Mouse (Mus musculus): ENCODE data around the gene Foxb1.

Gene Foxb1

DNA sequence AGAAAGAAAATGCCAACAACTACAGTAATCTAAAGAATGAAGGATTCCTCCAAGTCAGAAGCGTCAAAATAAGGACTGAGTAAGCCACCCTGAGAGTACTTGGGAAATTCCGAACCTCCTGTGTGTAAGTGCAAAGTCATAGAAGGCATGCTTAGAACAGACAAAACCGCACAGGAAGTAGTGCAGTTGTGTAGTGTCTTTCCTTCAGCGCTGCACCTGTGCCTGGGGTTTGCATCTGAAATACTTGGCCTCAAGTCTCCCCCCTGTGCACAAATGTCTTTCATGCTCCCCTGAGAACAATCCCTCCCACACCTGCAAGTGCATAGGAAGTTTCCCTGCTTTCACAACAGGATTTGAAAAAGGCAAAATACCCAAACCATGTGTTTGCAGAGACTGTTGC is 3.5 kb downstream of the Foxb1 start:
- peak; percentile 83 for DNase-seq (ENCODE audit: low read depth, low spot score)

DNA sequence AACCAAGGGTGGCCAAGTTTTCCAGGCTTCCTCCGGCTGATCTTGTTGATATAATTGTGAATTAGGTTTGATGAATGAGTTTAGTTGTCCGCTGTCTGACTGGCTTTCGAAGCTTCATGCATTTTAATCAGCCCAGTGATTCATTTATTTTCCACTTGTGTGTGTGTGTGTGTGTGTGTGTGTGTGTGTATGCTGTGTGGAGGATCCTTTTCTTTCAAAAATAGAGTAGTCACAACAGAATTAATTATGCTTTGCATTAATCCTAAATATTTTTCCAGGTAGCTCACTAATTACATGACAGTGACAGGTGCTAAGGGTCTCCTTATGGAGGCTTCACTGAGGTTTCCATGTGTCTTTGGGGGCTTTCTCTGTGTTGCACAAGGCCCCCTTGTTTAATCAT is 4.3 kb downstream of the Foxb1 start:
- DNase-seq (ENCODE audit: low read depth, low spot score) = no peak

DNA sequence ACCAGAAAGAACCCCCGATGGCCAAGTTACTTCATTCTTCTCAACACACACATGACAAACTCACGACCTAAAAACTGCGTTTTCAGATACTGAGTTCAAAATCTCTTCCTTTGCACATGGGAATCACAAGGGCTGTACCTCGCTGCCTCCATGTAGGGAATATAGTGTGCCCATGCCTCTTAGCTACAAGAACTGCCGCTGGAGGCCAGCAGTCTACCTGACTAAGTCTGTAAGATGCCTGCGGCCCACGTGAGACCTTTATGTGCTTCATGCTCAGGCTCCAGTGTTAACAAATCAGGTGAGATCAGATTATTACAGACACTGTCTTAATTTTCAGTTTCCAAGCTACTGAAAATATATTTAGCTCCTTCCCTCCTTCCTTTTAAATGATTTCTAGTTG is 4.7 kb downstream of the Foxb1 start:
- DNase-seq (ENCODE audit: low read depth, low spot score) = no peak

DNA sequence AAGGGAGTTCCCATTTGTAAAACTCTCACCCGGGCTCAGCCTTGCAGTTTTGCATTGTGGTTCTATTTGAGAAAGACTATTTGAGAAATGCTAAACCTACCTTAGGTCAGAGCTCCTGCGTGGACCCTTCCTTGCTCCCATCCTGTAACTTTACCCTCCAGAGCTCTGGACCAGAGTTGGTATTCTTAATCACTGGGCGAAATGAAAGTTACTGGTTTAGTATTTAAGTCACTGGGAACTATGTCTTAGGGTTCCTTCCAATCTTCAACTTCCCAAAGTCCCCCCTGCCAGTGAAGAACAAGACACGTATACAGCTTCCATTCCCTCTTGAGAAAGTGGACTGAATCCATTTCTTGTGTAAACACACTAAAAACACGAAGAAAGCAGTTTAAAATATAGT is 5.6 kb downstream of the Foxb1 start:
- DNase-seq (ENCODE audit: low read depth, low spot score) = no peak

DNA sequence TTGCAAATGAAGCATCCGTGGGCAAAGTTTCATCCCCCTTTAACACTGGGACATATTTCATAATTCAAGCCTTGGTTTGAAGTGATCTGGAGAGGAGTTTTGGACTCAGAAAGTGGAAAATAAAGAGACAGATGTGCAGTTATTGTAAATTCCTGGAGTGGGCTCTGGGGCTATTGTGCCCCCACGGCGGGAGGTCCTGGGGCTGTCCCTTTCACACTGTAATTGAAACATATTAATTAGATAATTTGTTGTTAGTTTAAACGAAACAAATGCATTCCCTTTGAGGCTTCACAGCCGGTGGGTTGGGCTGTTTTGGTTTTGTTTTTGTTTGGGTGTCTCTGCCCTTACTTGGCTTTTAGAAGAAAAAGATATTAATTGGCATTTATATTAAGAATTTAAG is 6.0 kb downstream of the Foxb1 start:
- DNase-seq (ENCODE audit: low read depth, low spot score) = no peak

DNA sequence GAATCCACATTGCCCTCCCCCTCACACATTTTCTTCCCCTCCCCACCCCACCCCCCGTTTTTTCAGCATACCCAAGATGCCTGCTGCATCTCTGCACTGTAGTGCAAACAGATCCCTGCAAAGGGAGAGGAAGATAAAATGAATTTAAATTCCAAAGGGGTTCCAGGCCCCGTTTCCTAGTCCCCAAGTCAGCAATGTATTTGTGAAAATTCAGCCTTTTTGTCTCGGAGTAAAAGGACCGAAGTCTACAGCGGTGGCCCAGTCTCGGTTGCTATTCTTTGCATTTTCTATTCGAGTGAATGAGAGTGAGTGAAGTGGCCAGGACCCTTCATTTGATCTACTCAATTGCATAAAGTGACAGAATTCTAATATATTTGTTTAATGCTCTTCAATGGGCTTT is 6.4 kb downstream of the Foxb1 start:
- no peak for DNase-seq (ENCODE audit: low read depth, low spot score)

DNA sequence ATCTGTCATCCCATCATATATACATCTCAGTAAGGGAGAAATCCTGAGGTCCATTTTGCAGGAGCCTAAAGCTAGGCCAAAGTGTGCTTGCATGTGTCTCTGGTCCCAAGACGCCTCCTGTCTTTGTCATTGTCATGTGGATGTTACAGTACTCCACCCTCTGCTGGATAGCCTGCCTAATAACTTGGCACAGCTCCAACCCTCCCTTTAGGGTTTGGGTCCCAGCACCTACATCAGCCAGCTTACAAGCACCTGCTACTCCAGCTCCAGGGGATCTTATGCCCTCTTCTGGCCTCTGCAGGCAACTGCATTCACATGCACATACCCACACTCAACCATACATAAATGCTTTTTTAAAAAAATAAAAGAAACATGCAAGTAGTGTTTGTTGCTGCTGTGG is 12.8 kb downstream of the Foxb1 start:
- peak; percentile 22 for DNase-seq (ENCODE audit: low read depth, low spot score)

DNA sequence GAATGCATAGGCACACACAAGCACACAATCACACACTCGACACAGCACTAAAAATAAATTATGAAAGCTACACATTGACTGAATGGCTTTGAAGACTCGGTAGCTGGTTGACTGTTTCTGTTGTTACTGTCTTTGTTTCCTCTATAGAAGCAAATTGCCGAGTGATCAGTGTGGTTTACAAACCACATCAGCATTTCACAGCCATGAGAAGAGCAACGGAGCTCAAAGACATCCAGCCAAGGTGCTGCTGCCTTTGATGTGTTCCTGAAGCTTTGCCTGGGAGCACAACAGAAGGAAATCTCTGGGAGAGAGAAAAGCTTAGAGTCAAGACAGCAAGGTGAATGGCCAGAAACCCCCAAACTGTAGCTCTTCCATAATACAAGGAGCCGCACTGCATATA is 32.0 kb downstream of the Foxb1 start:
- no peak for DNase-seq (ENCODE audit: low read depth, low spot score)

DNA sequence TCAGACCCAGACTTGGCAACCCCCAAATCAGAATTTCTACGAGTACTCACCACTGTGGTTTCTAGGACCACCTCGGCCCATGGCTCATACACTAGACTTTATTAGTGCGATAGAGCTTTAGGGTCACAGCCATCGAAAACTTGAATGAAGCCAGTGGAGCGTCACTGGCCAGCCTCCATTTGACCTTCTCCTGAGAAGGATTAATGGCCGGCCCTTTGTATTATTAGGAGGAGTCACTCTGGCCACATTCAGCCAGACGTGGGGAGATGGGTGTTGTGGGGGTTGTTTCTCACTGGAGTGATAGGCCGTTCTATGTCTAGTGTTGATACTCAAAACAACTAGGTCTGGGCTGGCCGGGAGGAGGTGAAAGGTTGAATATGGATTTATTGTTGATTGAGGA is 42.3 kb downstream of the Foxb1 start:
- no peak for DNase-seq (ENCODE audit: low read depth, low spot score)

DNA sequence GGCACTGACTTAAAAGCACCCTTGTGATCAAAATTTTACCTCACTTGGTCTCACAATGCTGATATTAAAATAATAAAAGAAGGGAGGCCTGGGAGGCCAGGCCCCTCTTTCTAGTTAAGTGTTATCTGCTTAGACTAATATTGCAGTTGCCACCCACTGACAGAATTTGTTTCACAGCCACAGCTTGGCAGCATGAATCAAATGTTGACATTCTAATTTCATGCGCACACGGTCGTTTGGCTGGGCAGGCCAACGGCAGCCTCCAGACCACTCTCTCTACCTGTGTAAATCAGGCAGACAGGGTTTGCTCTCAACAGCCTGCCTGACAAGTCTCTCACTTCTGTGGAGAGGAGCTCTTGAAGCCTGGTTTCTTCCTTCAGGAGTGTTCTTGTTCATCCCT is 44.4 kb downstream of the Foxb1 start:
- no peak for DNase-seq (ENCODE audit: low read depth, low spot score)

DNA sequence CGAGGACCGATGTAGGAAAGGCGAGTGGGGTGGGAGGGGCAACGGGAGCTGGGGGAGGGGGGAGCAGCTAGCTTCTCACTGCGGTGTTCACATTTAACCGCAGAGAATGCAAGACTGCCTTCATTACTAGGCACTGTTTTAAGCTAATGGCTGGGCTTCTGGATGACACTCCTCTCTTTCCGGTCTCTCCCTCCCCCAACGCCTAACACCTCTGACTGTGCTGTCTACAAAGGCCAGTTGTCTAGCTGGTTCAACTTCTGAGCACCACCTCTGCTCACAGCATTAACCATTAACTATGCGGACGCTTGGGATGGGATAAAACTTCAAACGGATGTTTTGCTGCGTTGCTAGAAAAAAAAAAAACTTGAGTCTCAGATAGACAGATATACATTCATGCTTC is 45.3 kb downstream of the Foxb1 start:
- no peak for DNase-seq (ENCODE audit: low read depth, low spot score)

DNA sequence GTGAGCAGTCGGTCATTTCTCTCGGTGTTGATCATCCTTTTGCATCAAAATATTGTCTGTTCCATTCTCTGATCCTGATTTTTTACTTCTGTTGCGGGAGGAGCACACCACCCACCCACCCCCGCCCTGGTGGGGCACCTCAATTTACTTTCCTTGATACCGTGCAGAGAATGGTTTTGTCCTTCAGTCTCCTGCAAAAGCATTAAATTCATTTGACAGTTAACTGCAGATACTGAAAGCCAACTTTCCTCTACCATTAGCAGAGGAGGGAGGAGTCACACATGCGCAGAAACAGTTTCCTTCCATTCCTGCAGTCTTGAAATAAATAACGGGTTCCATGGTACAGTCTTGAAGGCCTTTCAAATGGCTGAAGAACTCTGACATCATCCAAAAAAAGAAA is 46.4 kb downstream of the Foxb1 start:
- no peak for DNase-seq (ENCODE audit: low read depth, low spot score)

DNA sequence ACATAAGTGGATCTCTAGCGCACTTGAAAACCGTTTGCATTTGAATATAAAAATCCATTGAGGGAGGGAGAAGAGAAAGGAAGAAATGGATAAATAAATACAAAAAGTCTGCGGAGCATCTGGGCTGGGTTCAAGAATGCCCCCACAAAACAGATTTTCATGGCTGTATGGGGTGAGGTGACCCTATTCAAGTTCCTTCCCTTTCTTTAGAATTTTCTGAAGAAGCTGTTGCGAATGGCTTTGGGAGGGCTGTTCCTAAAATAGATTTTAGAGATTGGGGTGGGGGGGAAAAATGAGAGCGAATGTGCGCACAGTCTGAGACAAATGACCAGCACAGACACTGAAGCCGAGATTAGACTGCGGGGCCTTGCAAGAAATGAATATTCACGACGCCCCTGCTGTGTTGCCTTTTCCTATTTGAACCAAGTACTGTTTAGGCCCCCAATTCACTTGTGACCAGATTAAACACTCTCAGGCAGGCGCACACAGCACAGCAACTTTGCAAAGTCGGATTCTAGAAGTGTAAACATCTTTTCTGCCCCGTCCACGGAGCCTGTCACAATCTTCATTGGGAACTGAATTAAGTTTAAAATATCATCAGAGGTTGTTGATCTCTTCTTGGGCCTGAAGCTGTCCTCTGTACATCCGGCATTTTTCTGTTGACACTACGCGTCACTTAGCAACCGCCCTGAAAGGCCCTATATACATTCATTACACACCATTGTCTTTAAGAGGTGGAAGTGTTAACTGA is 47.0 kb downstream of the Foxb1 start:
- no peak for DNase-seq (ENCODE audit: low read depth, low spot score)

DNA sequence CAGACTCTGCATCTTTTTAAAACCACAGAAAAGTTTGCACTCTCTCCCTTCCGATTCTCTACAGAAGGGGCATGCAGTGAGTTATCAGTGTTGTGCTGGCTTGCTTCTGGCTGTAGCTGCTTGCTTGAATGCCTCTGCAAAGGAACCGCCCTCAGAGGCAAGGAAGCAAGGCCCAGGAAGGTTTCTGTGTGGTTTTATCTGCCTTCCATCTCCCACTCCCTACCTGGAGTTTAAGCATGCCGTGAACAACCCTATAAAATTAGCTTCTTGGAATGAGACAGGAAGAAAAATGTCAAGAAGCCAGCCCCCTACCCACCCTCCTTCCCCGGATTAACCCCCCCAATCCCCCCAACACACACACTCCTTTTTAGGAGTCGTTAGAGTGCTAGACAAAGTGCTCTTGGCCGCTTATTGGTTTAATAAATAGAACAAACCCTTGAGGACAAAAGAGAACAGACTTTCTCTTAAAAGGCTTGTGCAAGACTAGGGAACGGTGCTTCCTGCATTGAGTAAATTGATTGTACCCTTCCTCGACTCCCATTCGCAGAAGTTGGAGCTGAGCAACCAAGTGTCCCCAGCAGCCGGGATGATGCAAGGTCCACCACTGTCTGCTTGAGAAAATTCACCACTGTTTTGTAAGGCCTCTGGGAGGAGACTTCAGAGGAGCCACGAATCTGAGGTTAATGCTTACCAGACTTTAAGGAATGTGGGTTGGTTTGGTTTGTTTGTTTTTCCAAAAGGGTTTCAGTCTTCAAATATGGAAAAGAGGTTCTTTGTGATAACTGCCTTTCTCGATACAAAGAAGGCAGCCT is 47.8 kb downstream of the Foxb1 start:
- no peak for DNase-seq (ENCODE audit: low read depth, low spot score)
